Mouse (Mus musculus) neutrophil, adult 5-6 weeks (primary cell): ENCODE results near the gene Morn4. TPM values are rescaled to one million over a fixed set of nuclear protein-coding genes. Genes with fewer than 3 reads are reported as not detected.

ENCODE experiments used
- total RNA-seq: library from RNA; stranded (forward); fragments of 200-1000 nt; gene quantifications from 2 replicates; pipeline ENCODE4 v1.2.3, GENCODE M21; 2017

The Morn4 gene
- total RNA-seq, 1 experiment from 2014 or later = not detected

Other genes with a start within 250 kb of the Morn4 start
- 22.0 and 22.6 TPM in 2 replicates for gene Frat2, start 238.2 kb downstream of the Morn4 start, total RNA-seq
- 6.6 and 7.4 TPM in 2 replicates for gene Rrp12, start 190.2 kb downstream of the Morn4 start, total RNA-seq
- 96.7 and 104 TPM in 2 replicates for gene Pgam1, start 174.4 kb downstream of the Morn4 start, total RNA-seq
- gene Exosc1, start 152.9 kb downstream of the Morn4 start, total RNA-seq = 22.2 and 27.3 TPM in 2 replicates
- 21.6 and 24.9 TPM in 2 replicates for gene Zdhhc16, start 152.9 kb downstream of the Morn4 start, total RNA-seq
- 29.8 and 45.2 TPM in 2 replicates for gene Mms19, start 105.2 kb downstream of the Morn4 start, total RNA-seq
- gene Ubtd1, start 104.6 kb downstream of the Morn4 start, total RNA-seq = 8.6 and 11.9 TPM in 2 replicates
- not detected in 2 replicates for gene Ankrd2, start 50.4 kb downstream of the Morn4 start, total RNA-seq
- gene Hoga1, start 40.7 kb downstream of the Morn4 start, total RNA-seq = not detected in 2 replicates
- not detected in 2 replicates for gene 4933411K16Rik, start 34.1 kb downstream of the Morn4 start, total RNA-seq
- gene Pi4k2a, start 4.1 kb upstream of the Morn4 start, total RNA-seq = 13.3 and 13.4 TPM in 2 replicates
- 0.35 and 3.2 TPM in 2 replicates for gene Avpi1, start 42.7 kb upstream of the Morn4 start, total RNA-seq
- 1.3 and 2.0 TPM in 2 replicates for gene Marveld1, start 61.0 kb upstream of the Morn4 start, total RNA-seq
- 103 and 104 TPM in 2 replicates for gene Zfyve27, start 77.6 kb upstream of the Morn4 start, total RNA-seq
- gene Sfrp5, start 115.9 kb upstream of the Morn4 start, total RNA-seq = not detected in 2 replicates
- not detected in 2 replicates for gene Golga7b, start 161.2 kb upstream of the Morn4 start, total RNA-seq